Mouse (Mus musculus) liver, postnatal 0 days (tissue): Measurements from ENCODE around the gene Synpo2l.

Experiments used
- CTCF ChIP-seq: sonication (generic); IDR thresholded peaks from 2 replicates; pipeline ENCODE4 v1.5.1; 2016; ENCODE audit warnings: antibody characterized with exemption, low read depth
- EP300 ChIP-seq: IDR thresholded peaks from 2 replicates; pipeline ENCODE4 v1.6.1; 2016; ENCODE audit warnings: antibody characterized with exemption, low read depth, mild to moderate bottlenecking

DNA sequence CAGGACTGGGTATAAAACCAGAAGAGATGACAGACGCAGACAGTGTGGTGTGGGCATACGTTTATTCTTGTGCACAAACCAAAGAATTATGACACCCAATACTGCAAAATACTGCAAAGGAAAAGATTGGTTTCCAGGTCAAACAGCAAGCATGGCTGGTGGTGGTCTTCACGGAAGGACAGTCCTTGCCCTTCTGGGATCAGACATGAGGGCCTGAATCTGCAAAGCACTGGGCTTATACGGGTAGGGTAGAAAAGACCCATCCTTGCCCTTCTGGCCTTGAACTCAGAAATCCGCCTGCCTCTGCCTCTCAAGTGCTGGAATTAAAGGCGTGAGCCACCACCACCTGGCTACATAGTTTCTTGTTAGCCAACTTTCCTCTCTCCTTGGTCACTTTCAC lies 9.3 kb downstream of the Synpo2l start:
- TF ChIP-seq EP300, result no peak
- TF ChIP-seq CTCF, result no peak
